Mouse (Mus musculus) frontal cortex, postnatal 36 days (tissue): Measurements from ENCODE around the gene Aacs.
"Not testable (repeated sequence)": the region's sequence is repeated elsewhere in the genome, so short reads cannot be mapped to it uniquely, and the experiment has no call there.

Source experiments
- DNase-seq, 2 experiments: peaks; one replicate each; pipeline ENCODE4 v3.0.0; 2022; ENCODE audit warnings: low spot score in 2 of 2

Gene Aacs

DNA sequence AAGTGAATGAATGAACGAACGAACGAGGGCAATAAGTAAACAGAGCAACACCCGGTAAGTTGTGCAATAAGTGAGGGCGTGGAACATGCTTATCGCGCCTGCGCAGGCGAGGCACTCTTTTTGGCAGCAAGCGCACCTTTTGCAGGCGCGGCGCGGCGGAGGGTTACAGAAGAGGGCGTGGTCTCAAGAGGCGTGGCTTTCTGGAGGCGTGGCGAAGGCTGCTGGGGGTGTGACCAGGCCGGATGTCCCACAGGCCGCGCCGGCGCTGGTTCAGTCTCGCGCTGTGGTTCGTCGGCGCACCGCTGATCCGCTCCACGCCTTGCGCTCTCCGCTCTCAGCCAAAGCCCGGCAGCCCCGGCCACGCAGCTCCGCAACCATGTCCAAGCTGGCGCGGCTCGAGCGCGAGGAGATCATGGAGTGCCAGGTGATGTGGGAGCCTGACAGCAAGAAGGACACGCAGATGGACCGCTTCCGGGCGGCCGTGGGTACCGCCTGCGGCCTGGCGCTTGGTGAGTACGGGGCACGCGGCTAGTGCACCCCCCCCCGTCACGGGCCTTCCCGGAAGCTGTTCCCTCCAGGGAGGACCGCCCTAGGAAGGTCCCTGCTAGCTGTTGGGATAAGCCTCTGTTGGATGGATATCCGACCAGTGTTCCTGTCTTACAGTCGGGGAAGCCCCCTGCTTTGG lies at the start of gene Aacs:
TSS of gene Aacs (plus strand) at position 214 of the 685 bp plus-strand sequence.
- DNase-seq = peak; percentile 97

DNA sequence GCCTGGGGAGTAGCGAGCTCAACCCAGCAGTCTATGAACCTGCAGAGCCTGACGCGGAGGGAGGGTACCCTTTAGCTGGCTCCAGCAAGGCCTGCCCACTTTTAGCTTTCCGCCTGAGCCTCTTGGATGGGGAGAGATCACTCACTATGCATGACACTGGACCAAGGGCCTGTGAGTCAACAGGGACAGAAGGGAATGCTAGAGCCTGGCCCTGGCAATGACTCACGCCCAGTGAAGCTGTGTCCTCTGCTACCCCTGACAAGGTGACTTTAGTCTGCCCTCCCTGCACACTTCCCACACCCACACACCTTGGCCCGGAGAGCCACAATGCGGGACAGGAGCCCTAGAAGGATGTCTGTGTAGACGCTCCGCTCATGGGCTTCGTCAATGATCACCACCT lies 49.3 kb upstream of the Aacs start:
- DNase-seq = no peak

DNA sequence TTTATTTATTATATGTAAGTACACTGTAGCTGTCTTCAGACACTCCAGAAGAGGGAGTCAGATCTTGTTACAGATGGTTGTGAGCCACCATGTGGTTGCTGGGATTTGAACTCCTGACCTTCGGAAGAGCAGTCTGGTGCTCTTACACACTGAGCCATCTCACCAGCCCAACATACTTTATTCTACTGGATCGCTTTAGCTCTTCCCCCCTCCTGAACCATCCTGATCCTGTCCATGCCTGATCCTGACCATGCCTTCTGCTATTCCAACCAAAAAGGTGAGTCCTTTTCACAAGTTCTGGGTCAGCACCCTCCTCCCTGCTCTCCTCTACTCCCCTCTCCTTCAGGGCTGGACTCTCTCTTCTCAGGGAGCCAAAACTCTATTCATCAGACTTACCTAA lies 43.3 kb upstream of the Aacs start:
- not testable (repeated sequence) for DNase-seq

DNA sequence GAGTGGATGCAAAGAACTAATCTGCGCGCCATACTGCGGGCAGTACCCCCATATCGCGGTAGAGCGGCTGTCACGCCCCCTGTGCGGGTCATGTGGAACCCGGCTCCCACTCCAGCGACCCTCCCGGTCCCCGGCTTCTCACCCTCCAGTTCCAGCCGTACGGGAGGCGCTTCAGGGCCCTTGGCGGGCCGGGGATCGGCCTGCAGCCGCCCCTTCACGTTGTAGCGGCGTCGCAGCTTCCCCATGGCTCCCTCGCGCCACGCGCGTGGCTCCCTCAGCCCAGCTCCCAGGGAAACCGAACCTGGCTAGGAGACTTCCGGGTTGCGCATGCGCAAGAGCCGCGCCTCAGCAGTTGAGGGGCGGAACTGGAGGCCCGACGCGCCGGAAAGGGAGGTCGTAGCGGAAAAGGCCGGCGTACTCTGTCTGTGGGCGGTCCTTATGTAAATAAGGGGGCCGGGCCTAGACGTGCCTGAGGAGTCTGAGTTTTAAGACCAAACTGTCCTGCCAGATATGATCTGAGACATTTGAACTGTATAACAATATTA lies 41.7 kb upstream of the Aacs start, which contains the start of gene Dhx37:
TSS of gene Dhx37 (minus strand) at position 329 of the 545 bp plus-strand sequence.
- DNase-seq = peak; percentile 91 to 94

DNA sequence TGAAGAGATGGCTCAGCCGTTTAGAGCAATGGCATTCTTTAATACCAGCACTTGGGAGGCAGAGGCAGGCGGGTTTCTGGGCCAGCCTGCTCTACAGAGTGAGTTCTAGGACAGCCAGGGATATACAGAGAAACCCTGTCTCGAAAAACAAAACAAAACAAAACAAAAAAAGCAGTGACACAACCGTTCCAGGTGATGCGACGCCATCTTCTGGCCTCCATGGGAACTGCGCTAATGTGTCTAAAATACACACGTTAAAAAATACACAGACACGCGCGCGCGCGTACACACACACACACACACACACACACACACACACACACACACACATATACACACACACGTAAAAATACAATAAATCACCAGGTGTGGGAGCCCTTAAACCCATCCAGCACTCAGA lies 41.3 kb upstream of the Aacs start:
- not testable (repeated sequence) for DNase-seq

DNA sequence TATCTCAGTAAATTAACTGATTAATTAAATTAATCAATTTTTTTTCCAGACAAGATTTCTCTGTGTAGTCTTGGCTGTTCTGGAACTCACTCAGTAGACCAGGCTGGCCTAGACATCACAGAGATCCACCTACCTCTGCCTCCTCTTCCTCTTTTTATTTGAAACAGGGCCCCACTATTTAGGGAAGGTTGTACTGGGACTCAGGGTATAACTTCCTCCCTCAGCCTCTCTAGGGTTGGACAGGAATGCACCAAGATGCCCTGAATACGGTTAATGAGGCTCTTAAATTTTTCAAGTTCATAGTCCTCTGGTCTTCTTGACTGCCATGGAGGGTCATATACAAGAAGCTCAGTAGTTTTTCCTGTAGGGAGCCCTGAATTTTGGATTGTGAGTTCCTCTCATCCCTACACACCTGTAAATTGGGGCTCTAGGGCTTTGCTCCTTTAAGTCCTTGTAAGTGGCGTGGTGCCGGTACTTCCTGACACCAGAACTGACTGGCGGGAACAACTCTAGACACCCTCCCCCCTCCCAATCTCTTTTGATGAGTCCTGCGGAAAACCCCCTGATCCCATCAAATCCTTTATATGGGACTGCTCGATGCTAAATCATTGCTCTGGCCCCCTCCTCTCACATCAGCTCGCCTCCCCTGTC lies 34.9 kb upstream of the Aacs start:
- DNase-seq = no peak

DNA sequence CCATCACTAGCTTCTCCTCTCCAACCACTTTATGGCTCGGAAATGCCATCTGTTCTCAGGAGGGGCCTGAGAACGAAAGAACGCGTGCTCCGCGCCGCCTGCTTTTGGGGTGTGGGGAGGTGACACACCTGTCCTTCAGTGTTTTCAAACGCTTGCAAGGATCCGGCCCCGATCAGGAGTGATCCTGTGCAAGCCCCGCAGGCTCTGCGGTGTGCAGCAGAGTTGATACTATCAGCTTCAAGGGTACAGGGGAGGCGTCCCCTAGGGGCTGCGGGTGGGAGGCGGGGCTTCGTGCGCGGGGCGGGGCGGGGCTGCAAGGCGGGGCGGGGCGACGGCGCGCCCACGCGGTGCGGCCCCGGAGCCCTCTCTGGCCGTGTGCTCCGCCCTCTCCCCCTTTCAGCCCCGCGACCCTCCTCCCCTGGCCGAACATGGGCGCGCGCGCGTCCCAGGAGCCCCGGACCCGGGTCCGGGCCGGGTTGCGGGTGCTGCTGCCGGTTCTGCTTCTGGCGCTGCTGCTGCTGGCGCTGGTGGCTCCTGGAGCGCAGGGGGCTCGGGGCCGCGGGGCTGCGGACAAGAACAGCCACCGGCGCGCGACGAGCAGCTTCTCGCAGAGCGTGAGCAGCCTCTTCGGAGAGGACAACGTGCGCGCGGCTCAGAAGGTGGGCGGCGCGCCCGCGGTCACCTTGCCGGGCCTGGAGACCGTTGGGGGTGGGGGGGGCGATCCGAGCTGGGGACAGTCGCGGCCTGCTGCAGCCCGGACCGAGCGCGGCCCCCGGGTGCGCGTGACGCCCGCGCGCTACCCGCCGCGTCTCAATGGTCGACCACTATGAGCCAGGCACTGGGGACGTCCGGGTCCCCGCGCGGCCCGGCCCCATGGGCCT lies 34.1 kb upstream of the Aacs start, which contains the start of gene Bri3bp:
TSS of gene Bri3bp (plus strand) at position 335 of the 881 bp plus-strand sequence.
- peak; percentile 37 to 56 for DNase-seq

DNA sequence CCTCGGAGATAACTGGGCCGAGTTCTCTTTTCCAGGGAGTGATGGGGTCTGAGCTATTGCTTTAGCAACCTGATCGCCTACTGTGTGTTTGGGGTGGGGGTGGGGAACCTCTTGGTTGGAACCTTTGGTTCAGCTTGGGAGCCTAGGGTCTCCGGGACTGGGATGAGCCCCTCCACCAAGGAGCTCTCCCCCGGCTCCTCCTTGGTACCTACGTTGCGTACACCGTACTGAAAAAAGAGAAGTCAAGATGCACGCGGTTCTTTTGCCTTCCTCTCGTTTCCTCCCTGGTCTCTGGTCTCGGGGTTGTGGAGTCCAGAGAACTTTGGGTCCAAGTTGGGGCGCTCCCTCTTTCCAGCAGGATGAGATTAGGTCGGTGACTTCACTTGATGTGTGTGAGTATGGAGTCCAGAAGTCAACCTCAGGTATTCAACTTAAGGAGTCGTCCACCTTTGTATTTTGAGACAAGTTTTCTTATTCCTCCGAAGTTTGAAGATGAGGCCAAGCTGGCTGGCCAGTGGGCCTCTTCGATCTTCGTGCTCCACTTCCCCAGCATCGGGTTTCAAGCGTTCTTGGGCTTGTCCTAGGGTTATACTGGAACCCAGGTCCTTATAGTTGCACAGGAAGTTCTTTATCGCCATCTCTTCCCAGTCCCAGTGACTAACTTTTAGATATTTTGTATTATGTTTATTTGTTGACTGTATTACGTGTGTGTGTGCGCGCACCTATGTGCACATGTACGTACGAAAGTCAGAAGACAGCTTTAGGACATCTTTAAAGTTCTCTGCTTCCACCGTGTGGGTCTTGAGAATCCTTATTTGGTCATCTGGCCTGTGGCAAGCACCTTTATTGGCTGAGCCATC lies 33.2 kb upstream of the Aacs start:
- peak in 1 of 2 experiments; percentile 21 for DNase-seq

DNA sequence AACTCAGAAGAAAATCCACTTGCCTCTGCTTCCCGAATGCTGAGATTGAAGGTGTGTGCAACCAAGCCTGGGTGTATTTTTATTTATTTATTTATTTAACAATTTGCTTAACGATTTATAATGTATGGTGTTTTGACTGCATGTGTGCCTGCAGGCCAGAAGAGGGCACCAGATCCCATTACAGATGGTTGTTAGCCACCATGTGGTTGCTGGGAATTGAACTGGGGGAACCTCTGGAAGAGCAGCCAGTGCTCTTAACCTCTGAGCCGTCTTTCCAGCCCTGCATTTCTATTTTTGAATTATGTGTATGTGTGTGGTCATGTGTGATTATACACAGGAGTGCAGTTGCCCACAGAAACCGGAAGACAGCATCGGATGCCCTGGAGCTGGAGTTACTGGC lies 32.3 kb upstream of the Aacs start:
- DNase-seq = no peak

DNA sequence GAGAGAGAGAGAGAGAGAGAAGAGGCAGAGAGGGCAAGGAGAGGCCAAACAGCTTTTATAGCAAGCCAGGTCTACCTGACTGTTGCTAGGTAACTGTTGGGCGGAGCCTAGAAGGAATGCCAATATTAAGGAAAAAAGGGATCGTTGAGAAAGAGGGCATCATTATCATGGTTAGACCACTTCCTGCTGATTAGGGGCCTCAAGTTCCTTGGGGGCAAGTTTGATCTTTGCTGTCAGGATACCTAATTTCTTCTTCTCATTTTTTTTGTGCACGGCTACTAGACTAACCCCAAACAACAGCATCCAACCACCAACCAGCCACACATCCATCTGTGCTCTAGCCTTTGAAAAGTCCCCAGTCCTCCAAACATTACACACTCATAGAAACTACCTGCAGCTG lies 31.7 kb upstream of the Aacs start:
- no peak for DNase-seq

DNA sequence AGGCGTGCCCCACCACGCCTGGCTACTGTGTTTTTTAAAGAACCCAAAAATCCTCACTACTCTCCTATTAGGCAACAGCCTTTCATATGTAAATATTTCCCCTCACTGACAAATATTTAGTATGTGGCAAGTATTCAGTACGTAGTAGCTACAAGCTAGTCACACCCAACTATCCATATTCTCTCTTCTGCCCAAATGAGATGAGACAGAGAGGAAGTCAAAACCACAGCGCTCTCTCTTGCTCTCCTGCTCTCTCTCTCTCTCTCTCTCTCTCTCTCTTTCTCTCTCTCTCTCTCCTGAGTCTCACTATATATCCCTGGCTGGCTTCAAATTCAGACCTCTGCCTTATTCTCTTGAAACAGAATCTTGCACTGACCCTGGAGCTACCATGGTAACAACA lies 31.1 kb upstream of the Aacs start:
- no peak for DNase-seq

DNA sequence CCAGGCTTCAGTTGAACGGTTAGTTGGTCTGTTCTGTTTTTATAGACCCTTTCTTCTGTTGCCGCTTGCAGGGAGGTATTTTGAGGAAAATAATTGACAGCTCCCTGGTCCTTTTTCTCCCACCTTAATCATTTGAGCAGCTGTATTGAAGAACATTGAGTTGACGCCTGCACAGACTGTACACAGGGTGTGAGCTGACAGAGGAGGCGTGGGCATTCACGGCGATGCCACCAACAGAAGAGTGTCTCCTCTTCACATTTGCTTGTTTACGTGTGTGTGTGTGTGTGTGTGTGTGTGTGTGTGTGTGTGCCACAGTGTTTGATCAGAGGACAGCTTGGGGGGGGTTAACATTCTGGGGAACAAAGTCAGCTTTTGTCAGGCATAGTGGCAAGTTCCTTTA lies 29.3 kb upstream of the Aacs start:
- peak in 1 of 2 experiments; percentile 23 for DNase-seq

DNA sequence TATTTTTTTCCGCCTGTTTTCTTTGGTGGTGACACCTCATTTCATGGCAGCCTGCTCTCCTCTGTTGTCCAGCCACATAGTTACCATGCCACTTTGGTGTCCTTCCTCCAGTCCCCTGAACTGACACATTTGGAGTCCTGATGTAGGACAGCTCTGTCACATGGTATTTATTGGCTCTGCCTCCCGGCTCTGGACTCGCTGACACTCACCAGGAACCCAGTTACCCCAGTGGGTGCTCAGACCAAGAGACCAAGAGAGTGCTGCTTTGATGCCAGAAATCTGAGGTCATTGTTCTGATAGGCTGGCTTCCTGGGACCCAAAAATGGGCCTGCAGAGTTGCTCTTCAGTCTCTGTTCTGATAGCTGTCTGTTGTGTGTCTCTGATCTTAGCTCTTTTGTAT lies 27.6 kb upstream of the Aacs start:
- DNase-seq = no peak

DNA sequence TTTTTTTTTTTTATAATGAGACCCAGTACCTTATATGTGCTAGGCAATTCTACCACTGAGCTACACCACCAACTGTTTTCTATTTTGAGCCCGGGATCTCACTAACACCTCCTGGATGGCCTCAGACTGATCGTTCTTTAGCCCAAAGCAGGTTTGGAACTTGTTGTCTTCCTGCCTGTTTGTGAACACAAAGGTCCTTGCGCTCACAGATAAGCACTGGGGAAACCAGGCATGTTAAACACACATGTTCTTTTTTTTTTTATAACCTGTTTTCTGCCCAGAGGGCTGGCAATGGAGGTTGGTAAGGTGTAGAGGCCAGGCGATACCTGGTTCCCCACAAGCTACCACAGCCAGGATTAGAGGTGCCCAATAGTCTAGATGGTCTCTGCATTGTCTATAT lies 27.0 kb upstream of the Aacs start:
- no peak for DNase-seq

DNA sequence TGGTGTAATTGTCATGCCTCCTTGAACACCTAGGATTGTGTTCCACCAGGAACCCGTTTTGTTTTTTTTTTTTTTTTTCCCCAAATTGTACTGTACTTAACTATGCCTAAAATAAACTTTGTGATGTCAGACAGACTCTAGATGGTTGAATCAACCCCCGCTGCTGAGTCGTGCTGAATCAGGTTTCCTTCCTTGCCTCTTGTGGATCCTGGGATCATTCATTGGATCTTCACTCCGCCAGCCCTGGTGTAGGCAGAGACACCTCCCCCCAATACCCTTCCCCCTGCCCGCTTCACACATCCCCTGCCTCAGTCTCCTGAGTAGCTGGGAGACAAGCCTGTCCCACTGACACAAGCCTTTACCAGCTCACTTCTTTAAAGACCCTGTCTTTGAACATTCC lies 26.3 kb upstream of the Aacs start:
- peak in 1 of 2 experiments; percentile 55 for DNase-seq

DNA sequence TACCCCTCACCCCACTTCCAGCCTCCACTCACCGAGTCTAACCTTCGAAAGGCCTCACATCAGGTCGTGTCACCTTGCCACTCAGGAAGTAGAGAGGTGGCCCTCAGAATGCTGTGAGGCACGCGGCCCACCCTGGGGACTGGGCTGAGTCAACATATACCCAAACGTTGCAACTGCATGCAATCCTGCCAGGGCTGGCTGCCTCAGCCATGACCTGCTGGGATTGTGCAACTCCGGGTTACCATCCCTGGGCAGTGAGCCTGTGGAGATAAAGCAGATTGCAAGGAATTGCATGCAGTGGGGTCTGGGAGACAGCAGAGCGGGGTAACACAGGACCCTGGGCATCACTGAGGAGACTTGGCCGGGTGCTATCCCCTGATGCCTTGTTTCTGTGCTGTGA lies 23.0 kb upstream of the Aacs start:
- no peak for DNase-seq

DNA sequence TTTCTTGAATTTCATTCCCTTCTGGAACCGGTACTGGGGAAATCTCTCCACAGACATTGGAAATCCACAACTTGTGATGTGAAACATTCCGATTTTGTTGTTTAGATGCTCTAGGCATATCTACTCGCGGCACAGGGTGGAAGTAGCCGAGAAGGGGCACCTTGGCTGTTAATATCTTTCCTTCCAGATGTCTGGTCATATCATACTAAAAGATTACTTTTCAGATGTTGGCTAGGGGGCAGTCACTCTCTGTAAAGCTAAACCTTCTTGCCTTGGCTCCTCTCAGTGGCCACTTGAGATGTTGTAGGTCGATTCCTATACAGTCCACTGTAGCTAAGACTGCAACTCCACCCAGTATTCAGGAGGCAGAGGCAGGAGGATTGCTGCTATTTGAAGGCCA lies 19.5 kb upstream of the Aacs start:
- no peak for DNase-seq

DNA sequence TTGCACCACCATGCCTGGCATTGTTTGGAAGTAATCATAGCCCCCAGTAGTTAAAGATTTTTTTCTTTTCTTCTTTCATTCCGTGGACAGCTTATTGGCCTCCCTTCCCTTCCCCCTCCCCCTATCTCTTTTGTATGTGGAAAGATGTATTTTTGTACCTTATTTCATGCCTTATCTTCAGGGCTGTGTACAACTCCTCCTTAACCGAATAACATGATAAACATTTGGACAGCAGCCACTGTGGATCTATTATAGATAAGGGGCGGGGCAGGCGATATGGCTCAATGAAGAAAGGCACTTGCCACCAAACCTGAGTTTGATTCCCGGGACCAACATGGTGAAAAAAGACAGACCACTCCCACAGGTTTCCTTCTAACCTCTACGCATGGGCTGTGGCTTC lies 18.1 kb upstream of the Aacs start:
- DNase-seq = no peak

DNA sequence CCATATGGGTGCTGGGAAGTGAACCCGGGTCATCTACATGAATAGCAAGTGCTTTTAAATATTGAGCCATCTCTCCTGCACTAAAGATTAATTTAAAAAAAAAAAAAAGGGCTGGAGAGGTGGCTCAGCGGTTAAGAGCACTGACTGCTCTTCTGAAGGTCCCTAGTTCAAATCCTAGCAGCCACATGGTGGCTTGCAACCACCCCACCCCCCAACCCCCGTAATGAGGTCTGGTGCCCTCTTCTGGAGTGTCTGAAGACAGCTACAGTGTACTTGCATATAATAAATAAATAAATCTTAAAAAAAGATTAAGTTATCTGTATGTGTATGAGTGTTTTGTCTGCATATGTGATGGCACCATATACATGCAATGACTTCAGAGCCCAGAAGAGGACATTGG lies 15.0 kb upstream of the Aacs start:
- no peak for DNase-seq

DNA sequence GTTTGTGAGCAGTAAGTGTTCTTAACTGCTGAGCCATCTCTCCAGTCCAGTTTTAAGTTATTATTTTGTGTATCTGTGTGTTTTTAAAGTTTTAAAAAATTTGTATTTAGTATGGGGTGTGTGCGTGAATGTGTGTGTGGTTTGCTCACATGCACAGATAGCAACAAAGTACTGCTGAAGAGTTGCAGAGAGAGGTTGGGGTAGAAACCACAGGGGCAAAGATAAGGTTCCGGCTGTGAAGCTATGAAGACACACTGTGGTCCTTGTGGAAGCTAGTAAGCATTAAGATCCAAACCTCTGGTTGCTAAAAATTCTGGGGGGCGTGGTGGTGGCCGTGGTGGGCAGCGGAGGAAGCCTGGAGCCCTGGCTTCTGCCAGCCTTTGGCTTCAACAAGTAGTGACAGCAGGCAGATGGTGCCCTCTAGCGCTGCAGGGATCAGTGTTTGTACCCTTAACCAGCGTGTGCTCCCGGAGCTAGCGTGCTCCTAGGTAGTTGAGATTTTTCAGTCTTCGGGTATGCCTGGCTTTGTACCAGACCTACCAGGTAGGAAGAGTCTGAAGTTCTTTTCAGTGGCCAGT lies 13.7 kb upstream of the Aacs start:
- peak in 1 of 2 experiments; percentile 45 for DNase-seq

DNA sequence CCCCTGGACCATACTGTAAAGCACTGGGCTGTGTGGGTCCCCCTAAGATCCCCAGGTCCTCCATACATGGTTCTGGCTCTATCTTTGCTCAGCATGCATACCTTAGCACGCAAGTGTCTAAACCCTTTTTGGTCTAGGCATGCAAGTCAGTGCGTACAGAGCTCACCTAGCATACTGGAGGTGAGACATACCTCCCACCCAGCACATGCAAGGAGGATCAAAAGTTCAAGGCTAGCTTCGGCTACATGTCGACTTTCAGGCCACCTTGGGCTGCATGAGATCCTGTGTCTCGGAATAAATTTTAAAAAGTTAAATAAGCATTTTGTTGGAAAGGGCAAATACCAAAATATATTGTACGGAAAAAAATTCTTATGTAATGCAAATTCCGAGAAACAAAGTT lies 10.4 kb upstream of the Aacs start:
- DNase-seq = no peak
